Mouse (Mus musculus): ENCODE results near the gene Prpsap2. TPM values are rescaled to one million over a fixed set of nuclear protein-coding genes. Genes with fewer than 3 reads are reported as not detected.

Gene Prpsap2
- total RNA-seq, 2 experiments from 2014 or later, result 35.7 to 39.5 TPM

Other genes with a start within 250 kb of the Prpsap2 start
- 100 to 1,000 TPM; 118 to 133 TPM for gene Epn2, start 182.4 kb downstream of the Prpsap2 start, total RNA-seq (2021)
- 1 to 10 TPM; 5.1 to 6.7 TPM for gene Grap, start 108.8 kb downstream of the Prpsap2 start, total RNA-seq (2021)
- not detected for gene Fam83g, start 78.0 kb downstream of the Prpsap2 start, total RNA-seq (2021)
- under 1 TPM; 0.21 to 0.23 TPM for gene Slc5a10, start 41.3 kb downstream of the Prpsap2 start, total RNA-seq (2021)
- 10 to 100 TPM; 82.3 to 84.3 TPM for gene Ulk2, start 93.0 kb upstream of the Prpsap2 start, total RNA-seq (2021)
- gene Akap10, start 168.2 kb upstream of the Prpsap2 start, total RNA-seq (2021), result 10 to 100 TPM; 33.1 to 36.8 TPM
- gene Specc1, start 194.7 kb upstream of the Prpsap2 start, total RNA-seq (2021), result 10 to 100 TPM; 64.5 to 69.6 TPM